ENCODE assay signal across 15 mouse cellular contexts in genomic region chr6:54502661-54503115, GRCm38 (mm10).
DNase-seq lines count a peak whose midpoint lies in the region; ATAC-seq and TF ChIP-seq lines count a peak whose summit lies in the region.
"Had no signal": no experiment of that assay in that cellular context is flagged by ENCODE, and none has a peak within 500 bp of the region (broad histone marks: within the 10 kb centered on the region; RNA-seq: fewer than 3 reads in every experiment).

No protein-coding gene starts in this region.

- H3K79me2 ChIP-seq in liver, adult 2 months (ENCODE audit: control insufficient read depth, insufficient read depth, low read length), result no peaks in the 10 kb centered on the region

- DNase-seq in gastrocnemius, postnatal 25 days, result peak; percentile 20
- DNase-seq in gastrocnemius, postnatal 10 days, result no peak
- DNase-seq in liver, adult 2 months (ENCODE audit: extremely low read depth, low read depth, low spot score), result peak; percentile 96
- no peak for DNase-seq in liver, embryonic 11.5 days (ENCODE audit: low spot score)
- DNase-seq in heart, postnatal 0 days (ENCODE audit: low spot score), result peak; percentile 41
- DNase-seq in lung, postnatal 36 days, result peak; percentile 87
- no peak for DNase-seq in layer of hippocampus, adult 11-12 months (ENCODE audit: low spot score)
- no peak for DNase-seq in cerebellum, postnatal 25 days
- DNase-seq: cerebellum, adult 2 months; liver, embryonic 13.5 days had no signal

- ATAC-seq in liver, embryonic 11.5 days (replicated peaks; ENCODE audit: low FRiP score), result no peak
- ATAC-seq in heart, postnatal 0 days (ENCODE audit: insufficient read depth, low read depth), result peak; percentile 82
- ATAC-seq: forebrain, embryonic 14.5 days had no signal

- no peak for TF ChIP-seq CTCF in liver, adult 2 months (IDR thresholded peaks at IDR 0.05; ENCODE audit: low read depth, low read length)
- TF ChIP-seq CTCF in heart, postnatal 0 days (IDR thresholded peaks at IDR 0.05; ENCODE audit: low read depth), result no peak

- no peak for TF ChIP-seq POLR2A in liver, adult 2 months (IDR thresholded peaks at IDR 0.05; ENCODE audit: extremely low read depth, insufficient read depth, low read length)

- TF ChIP-seq EP300 in heart, postnatal 0 days (IDR thresholded peaks at IDR 0.05; ENCODE audit: low read depth), result peak; percentile 89

- H3K27me3 ChIP-seq in liver, adult 2 months (ENCODE audit: control insufficient read depth, insufficient read depth, low read length), result no peaks in the 10 kb centered on the region
- H3K27me3 ChIP-seq in liver, embryonic 11.5 days (replicated peaks; ENCODE audit: control insufficient read depth, insufficient read depth, low read length), result no peaks in the 10 kb centered on the region
- H3K27me3 ChIP-seq in heart, postnatal 0 days (ENCODE audit: control insufficient read depth, insufficient read depth, low read length), result no peaks in the 10 kb centered on the region
- H3K27me3 ChIP-seq: kidney, embryonic 15.5 days; liver, embryonic 13.5 days; neural tube, embryonic 12.5 days had no signal

- H3K36me3 ChIP-seq in liver, adult 2 months (ENCODE audit: control insufficient read depth, insufficient read depth, low read length), result peaks cover 5% of the 10 kb centered on the region; the same call in 1 of the 2 replicates
- H3K36me3 ChIP-seq in liver, embryonic 11.5 days (ENCODE audit: control insufficient read depth, insufficient read depth, low read length), result no peaks in the 10 kb centered on the region
- H3K36me3 ChIP-seq in heart, postnatal 0 days (replicated peaks; ENCODE audit: control insufficient read depth, insufficient read depth, low read length), result 0 out of 2 replicates have a peak, but pooled peaks cover 3% of the 10 kb centered on the region
- H3K36me3 ChIP-seq: kidney, embryonic 15.5 days; liver, embryonic 13.5 days had no signal

- no peaks in the 10 kb centered on the region for H3K9me3 ChIP-seq in liver, embryonic 11.5 days (ENCODE audit: control insufficient read depth, low read length)
- no peaks in the 10 kb centered on the region for H3K9me3 ChIP-seq in heart, postnatal 0 days (replicated peaks; ENCODE audit: control insufficient read depth, low read length)
- H3K9me3 ChIP-seq: kidney, embryonic 15.5 days; liver, embryonic 13.5 days; neural tube, embryonic 12.5 days had no signal

- H3K4me1 ChIP-seq in liver, adult 2 months (ENCODE audit: control insufficient read depth, insufficient read depth, low read length), result peaks cover 12% of the 10 kb centered on the region
- H3K4me1 ChIP-seq in liver, embryonic 11.5 days (replicated peaks; ENCODE audit: control insufficient read depth, insufficient read depth, low read length), result no peaks in the 10 kb centered on the region
- peaks cover 13% of the 10 kb centered on the region for H3K4me1 ChIP-seq in heart, postnatal 0 days (ENCODE audit: control insufficient read depth, insufficient read depth)
- H3K4me1 ChIP-seq: liver, embryonic 13.5 days; megakaryocyte, embryonic 14.5 days had no signal

- H3K9ac ChIP-seq in liver, adult 2 months (ENCODE audit: low read depth, low read length), result no peak overlapping the region
- no peak overlapping the region for H3K9ac ChIP-seq in liver, embryonic 11.5 days (ENCODE audit: low read depth, low read length)
- no peak overlapping the region for H3K9ac ChIP-seq in heart, postnatal 0 days (replicated peaks; ENCODE audit: low read depth, low read length)
- H3K9ac ChIP-seq: hindbrain, embryonic 14.5 days; kidney, embryonic 15.5 days; liver, embryonic 13.5 days; neural tube, embryonic 12.5 days had no signal

- peak overlapping the region; percentile 79 for H3K27ac ChIP-seq in liver, adult 2 months (replicated peaks; ENCODE audit: insufficient read depth, low read depth, low read length)
- no peak overlapping the region for H3K27ac ChIP-seq in liver, embryonic 11.5 days (ENCODE audit: low read depth, low read length)
- peak overlapping the region; percentile 64 for H3K27ac ChIP-seq in heart, postnatal 0 days (ENCODE audit: low read depth)
- H3K27ac ChIP-seq: hindbrain, embryonic 14.5 days; kidney, embryonic 15.5 days; liver, embryonic 13.5 days; neural tube, embryonic 12.5 days had no signal

- 21% methylated on average over 6 of the region's 6 CpGs for WGBS in liver, adult 2 months
- WGBS in liver, embryonic 11.5 days, result 71% methylated on average over 6 of the region's 6 CpGs
- 34% methylated on average over 6 of the region's 6 CpGs for WGBS in heart, postnatal 0 days

- no peak overlapping the region for H3K4me3 ChIP-seq in liver, adult 2 months (ENCODE audit: insufficient read depth, low read depth, low read length)
- H3K4me3 ChIP-seq in liver, embryonic 11.5 days (ENCODE audit: low read depth, low read length), result no peak overlapping the region
- H3K4me3 ChIP-seq in heart, postnatal 0 days (ENCODE audit: low read depth, low read length), result no peak overlapping the region
- H3K4me3 ChIP-seq: kidney, embryonic 15.5 days; liver, embryonic 13.5 days; megakaryocyte, embryonic 14.5 days; neural tube, embryonic 12.5 days had no signal

- H3K4me2 ChIP-seq in liver, embryonic 11.5 days, result no peak overlapping the region
- H3K4me2 ChIP-seq in heart, postnatal 0 days (ENCODE audit: low read depth, low read length), result no peak overlapping the region
- H3K4me2 ChIP-seq: hindbrain, embryonic 14.5 days; kidney, embryonic 15.5 days; liver, embryonic 13.5 days; neural tube, embryonic 12.5 days had no signal

Comparison
In these comparisons a context has a peak if more than half of its experiments do, and no peak if none do; other contexts are left out.
1. DNase-seq: peak in gastrocnemius, postnatal 25 days (single experiment), liver, adult 2 months (single experiment), heart, postnatal 0 days (single experiment) and lung, postnatal 36 days (single experiment); none in gastrocnemius, postnatal 10 days (single experiment), liver, embryonic 11.5 days (single experiment), layer of hippocampus, adult 11-12 months (single experiment) and cerebellum, postnatal 25 days (0 of 2).